In genomic region chr7:47007109-47007780, GRCm38 (mm10) we compare ENCODE assay signal across 8 mouse cellular contexts. TPM values are rescaled to one million over a fixed set of nuclear protein-coding genes. Genes with fewer than 3 reads are reported as not detected.
A peak's percentile ranks its signal among the peaks of the same experiment; 100 is the strongest.
DNase-seq lines count a peak whose midpoint lies in the region; ATAC-seq and TF ChIP-seq lines count a peak whose summit lies in the region.

No protein-coding gene starts in this region.

- ATAC-seq in erythroblast, adult 5-6 weeks (replicated peaks; ENCODE audit: low FRiP score, poor library complexity, severe bottlenecking), result peak; percentile 26
- no peak for ATAC-seq in limb, embryonic 11.5 days (ENCODE audit: insufficient number of reproducible peaks, low FRiP score, low TSS enrichment, low read depth)
- no peak for ATAC-seq in neural tube, embryonic 13.5 days (ENCODE audit: low read depth)

- in situ Hi-C loops in CH12.LX (cut with MboI; ENCODE audit: low pct_ligation_motif_present, low pct_unique_long_range_greater_than_20kb, low sequenced_read_pairs), result loop anchor here (5.0 kb wide), 1 partner anchor 45 kb away; no protein-coding TSS in a partner anchor

- dilution Hi-C loops in CH12.LX (cut with MboI; ENCODE audit: extremely low pct_ligation_motif_present, extremely low pct_unique_long_range_greater_than_20kb, low sequenced_read_pairs), result no loop called here

- 26% methylated on average over 21 of the region's 21 CpGs for WGBS in heart, embryonic 10.5 days
- WGBS in limb, embryonic 11.5 days, result 26% methylated on average over 21 of the region's 21 CpGs
- WGBS in neural tube, embryonic 13.5 days, result 24% methylated on average over 21 of the region's 21 CpGs

- TF ChIP-seq EP300 in CH12.LX (IDR thresholded peaks at IDR 0.05; ENCODE audit: low read length), result peak; percentile 93

- no peaks in the 10 kb centered on the region for H3K27me3 ChIP-seq in heart, embryonic 10.5 days (ENCODE audit: insufficient read depth, poor library complexity, severe bottlenecking)
- H3K27me3 ChIP-seq in CH12.LX (replicated peaks), result no peaks in the 10 kb centered on the region
- H3K27me3 ChIP-seq in limb, embryonic 11.5 days (ENCODE audit: control insufficient read depth, insufficient read depth, low read length), result no peaks in the 10 kb centered on the region
- H3K27me3 ChIP-seq in neural tube, embryonic 13.5 days, result no peaks in the 10 kb centered on the region

- H3K36me3 ChIP-seq in heart, embryonic 10.5 days, result no peaks in the 10 kb centered on the region
- H3K36me3 ChIP-seq in CH12.LX (replicated peaks in 1 of 2; ENCODE audit: control insufficient read depth in 1 of 2, insufficient read depth in 1 of 2, low read length in 1 of 2), result peaks cover 0 to 16% of the 10 kb centered on the region in 2 experiments
- no peaks in the 10 kb centered on the region for H3K36me3 ChIP-seq in limb, embryonic 11.5 days (ENCODE audit: control insufficient read depth, insufficient read depth, low read length)
- no peaks in the 10 kb centered on the region for H3K36me3 ChIP-seq in neural tube, embryonic 13.5 days

- peak overlapping the region; percentile 76 for H3K4me3 ChIP-seq in heart, embryonic 10.5 days
- H3K4me3 ChIP-seq in CH12.LX (replicated peaks in 1 of 3; ENCODE audit: low read depth in 2 of 3, low read length in 2 of 3, poor library complexity in 1 of 3), result peak overlapping the region; percentile 62 to 83 (median 76)
- peak overlapping the region; percentile 57 for H3K4me3 ChIP-seq in limb, embryonic 11.5 days (ENCODE audit: low read depth, low read length)
- peak overlapping the region; percentile 70 for H3K4me3 ChIP-seq in neural tube, embryonic 13.5 days

- peaks cover 28% of the 10 kb centered on the region for H3K4me1 ChIP-seq in heart, embryonic 10.5 days
- peaks cover 2 to 38% of the 10 kb centered on the region in 2 experiments; a peak in 3 of 4 replicates for H3K4me1 ChIP-seq in CH12.LX (ENCODE audit: control insufficient read depth in 1 of 2, insufficient read depth in 2 of 2)
- peaks cover 5% of the 10 kb centered on the region; the same call in 1 of the 2 replicates for H3K4me1 ChIP-seq in limb, embryonic 11.5 days (ENCODE audit: control insufficient read depth, insufficient read depth, low read length)
- H3K4me1 ChIP-seq in neural tube, embryonic 13.5 days (replicated peaks), result peaks cover 68% of the 10 kb centered on the region

- peak overlapping the region; percentile 94 for H3K27ac ChIP-seq in heart, embryonic 10.5 days
- peak overlapping the region; percentile 52; the same call in 1 of the 2 replicates for H3K27ac ChIP-seq in CH12.LX (ENCODE audit: insufficient read depth, low read depth)
- H3K27ac ChIP-seq in limb, embryonic 11.5 days (replicated peaks; ENCODE audit: low read depth, low read length), result no peak overlapping the region
- peak overlapping the region; percentile 83 for H3K27ac ChIP-seq in neural tube, embryonic 13.5 days (replicated peaks)

- TF ChIP-seq POLR2A in CH12.LX (IDR thresholded peaks at IDR 0.05; ENCODE audit: low read depth, low read length), result no peak

- TF ChIP-seq RAD21 in CH12.LX (IDR thresholded peaks at IDR 0.05; ENCODE audit: low read depth, low read length), result no peak; the same call in 1 of the 2 replicates

- no peak for TF ChIP-seq CTCF in CH12.LX (conservative IDR thresholded peaks at IDR 0.05 in 1 of 2, IDR thresholded peaks at IDR 0.05 in 1 of 2; ENCODE audit: low read depth in 2 of 2, low read length in 2 of 2)

- peak overlapping the region; percentile 71 for H3K9ac ChIP-seq in CH12.LX (ENCODE audit: insufficient read depth, low read depth)
- peak overlapping the region; percentile 49 for H3K9ac ChIP-seq in limb, embryonic 11.5 days (ENCODE audit: low read length)
- peak overlapping the region; percentile 74 for H3K9ac ChIP-seq in neural tube, embryonic 13.5 days

- no peaks in the 10 kb centered on the region for H3K9me3 ChIP-seq in heart, embryonic 10.5 days
- H3K9me3 ChIP-seq in CH12.LX (replicated peaks; ENCODE audit: low read length), result no peaks in the 10 kb centered on the region
- H3K9me3 ChIP-seq in limb, embryonic 11.5 days (ENCODE audit: control insufficient read depth, low read length), result no peaks in the 10 kb centered on the region
- H3K9me3 ChIP-seq in neural tube, embryonic 13.5 days, result no peaks in the 10 kb centered on the region

- no peak for DNase-seq in heart, embryonic 10.5 days (ENCODE audit: low spot score)
- DNase-seq in heart, adult 18-20 months, result no peak
- DNase-seq in CH12.LX (ENCODE audit: extremely low read depth), result peak; percentile 67
- DNase-seq in limb, embryonic 11.5 days (ENCODE audit: low spot score), result no peak
- DNase-seq in adrenal gland, postnatal 36 days, result no peak
- no peak for DNase-seq in layer of hippocampus, adult 11-12 months (ENCODE audit: low spot score)

- H3K4me2 ChIP-seq in CH12.LX (ENCODE audit: insufficient read depth, low read depth, poor library complexity, severe bottlenecking), result peak overlapping the region; percentile 93
- peak overlapping the region; percentile 73 for H3K4me2 ChIP-seq in limb, embryonic 11.5 days (ENCODE audit: low read depth, severe bottlenecking)
- H3K4me2 ChIP-seq in neural tube, embryonic 13.5 days, result peak overlapping the region; percentile 86

- H3K79me2 ChIP-seq in CH12.LX (replicated peaks; ENCODE audit: control insufficient read depth, extremely low read depth, insufficient read depth, poor library complexity, severe bottlenecking), result peaks cover 45% of the 10 kb centered on the region

TF ChIP-seq in CH12.LX, 34 proteins besides CTCF, POLR2A, EP300 and RAD21 (continues in another document):
- TF ChIP-seq MEF2A (IDR thresholded peaks at IDR 0.05; ENCODE audit: borderline replicate concordance, low read depth, low read length) (peak; percentile 35; the same call in 1 of the 2 replicates), POLR2AphosphoS2 (IDR thresholded peaks at IDR 0.05; ENCODE audit: low read depth, low read length) (no peak; the same call in 1 of the 2 replicates), MAFK (IDR thresholded peaks at IDR 0.05; ENCODE audit: insufficient replicate concordance, low read length) (peak; percentile 80), KAT2A (IDR thresholded peaks at IDR 0.05; ENCODE audit: insufficient replicate concordance, low read length) (no peak), CHD2 (IDR thresholded peaks at IDR 0.05; ENCODE audit: low read length) (no peak), MAX (IDR thresholded peaks at IDR 0.05; ENCODE audit: low read length) (0 out of 2 replicates have a peak, but pooled peaks have one; percentile 28), NRF1 (IDR thresholded peaks at IDR 0.05; ENCODE audit: low read depth, low read length) (no peak), MYC (IDR thresholded peaks at IDR 0.05; ENCODE audit: low read depth, low read length) (0 out of 2 replicates have a peak, but pooled peaks have one; percentile 34), MXI1 (IDR thresholded peaks at IDR 0.05; ENCODE audit: low read depth, low read length) (no peak; the same call in 1 of the 2 replicates)

RNA-seq across cellular contexts. Expression of gene Spty2d1, which starts 1.0 kb away (rescaled TPM):
- 14.4 and 15.6 TPM in 2 replicates for polyA plus RNA-seq in heart, embryonic 10.5 days (2016; fragmentation: Nextera tagmentation; extraction: Ambion mirVana)
- total RNA-seq in heart, adult 18-20 months (2021), result 1 to 10 TPM; 7.4 to 7.7 TPM
- total RNA-seq in CH12.LX (2012; rRNA removed) (10.5 and 14.3 TPM in 2 replicates), CH12.LX (2014; rRNA removed) (22.9 and 24.6 TPM in 2 replicates)
- 29.9 and 32.6 TPM in 2 replicates for polyA plus RNA-seq in CH12.LX (2012; ENCODE audit: insufficient read length, low read depth)
- total RNA-seq in erythroblast, adult 5-6 weeks (2015; ENCODE audit: low replicate concordance), result 11.9 and 17.3 TPM in 2 replicates
- total RNA-seq in erythroblast, adult 5-6 weeks (2017; ENCODE audit: low replicate concordance), result 13.6 and 20.6 TPM in 2 replicates
- 12.2 and 14.0 TPM in 2 replicates for polyA plus RNA-seq in limb, embryonic 11.5 days (2014; fragmentation: Nextera tagmentation; extraction: Ambion mirVana)
- 8.3 and 9.6 TPM in 2 replicates for polyA plus RNA-seq in neural tube, embryonic 13.5 days (2015; fragmentation: Nextera tagmentation; extraction: Ambion mirVana)
- total RNA-seq in adrenal gland, postnatal 36 days (2021), result 10 to 100 TPM; 20.4 to 34.9 TPM

RNA-seq across cellular contexts. Expression of gene Gm9999, which starts 23.9 kb away (rescaled TPM):
- not detected in 2 replicates for polyA plus RNA-seq in heart, embryonic 10.5 days (2016; fragmentation: Nextera tagmentation; extraction: Ambion mirVana)
- not detected for total RNA-seq in heart, adult 18-20 months (2021)
- not detected in 2 replicates for total RNA-seq in CH12.LX (2012; rRNA removed)
- total RNA-seq in CH12.LX (2014; rRNA removed), result not detected in 2 replicates
- polyA plus RNA-seq in CH12.LX (2012; ENCODE audit: insufficient read length, low read depth), result not detected in 2 replicates
- not detected in 2 replicates for total RNA-seq in erythroblast, adult 5-6 weeks (2015; ENCODE audit: low replicate concordance)
- total RNA-seq in erythroblast, adult 5-6 weeks (2017; ENCODE audit: low replicate concordance), result not detected in 2 replicates
- polyA plus RNA-seq in limb, embryonic 11.5 days (2014; fragmentation: Nextera tagmentation; extraction: Ambion mirVana), result not detected in 2 replicates
- not detected in 2 replicates for polyA plus RNA-seq in neural tube, embryonic 13.5 days (2015; fragmentation: Nextera tagmentation; extraction: Ambion mirVana)
- not detected for total RNA-seq in adrenal gland, postnatal 36 days (2021)

RNA-seq across cellular contexts. Expression of gene Tmem86a, which starts 43.2 kb away (rescaled TPM):
- polyA plus RNA-seq in heart, embryonic 10.5 days (2016; fragmentation: Nextera tagmentation; extraction: Ambion mirVana), result 14.8 and 19.9 TPM in 2 replicates
- 10 to 100 TPM; 19.7 to 20.8 TPM for total RNA-seq in heart, adult 18-20 months (2021)
- total RNA-seq in CH12.LX (2012; rRNA removed) (0.29 and 0.30 TPM in 2 replicates), CH12.LX (2014; rRNA removed) (0.61 and 0.82 TPM in 2 replicates)
- 1.5 and 2.0 TPM in 2 replicates for polyA plus RNA-seq in CH12.LX (2012; ENCODE audit: insufficient read length, low read depth)
- 3.3 and 10.0 TPM in 2 replicates for total RNA-seq in erythroblast, adult 5-6 weeks (2015; ENCODE audit: low replicate concordance)
- 2.9 and 3.5 TPM in 2 replicates for total RNA-seq in erythroblast, adult 5-6 weeks (2017; ENCODE audit: low replicate concordance)
- 8.2 and 9.8 TPM in 2 replicates for polyA plus RNA-seq in limb, embryonic 11.5 days (2014; fragmentation: Nextera tagmentation; extraction: Ambion mirVana)
- 23.3 and 25.8 TPM in 2 replicates for polyA plus RNA-seq in neural tube, embryonic 13.5 days (2015; fragmentation: Nextera tagmentation; extraction: Ambion mirVana)
- 10 to 100 TPM; 21.8 to 38.1 TPM for total RNA-seq in adrenal gland, postnatal 36 days (2021)

RNA-seq across cellular contexts. Expression of gene Uevld, which starts 48.9 kb away (rescaled TPM):
- polyA plus RNA-seq in heart, embryonic 10.5 days (2016; fragmentation: Nextera tagmentation; extraction: Ambion mirVana), result 8.3 and 9.0 TPM in 2 replicates
- total RNA-seq in heart, adult 18-20 months (2021), result 10 to 100 TPM; 11.1 to 13.5 TPM
- 2.6 and 2.9 TPM in 2 replicates for total RNA-seq in CH12.LX (2012; rRNA removed)
- 4.6 and 5.2 TPM in 2 replicates for total RNA-seq in CH12.LX (2014; rRNA removed)
- polyA plus RNA-seq in CH12.LX (2012; ENCODE audit: insufficient read length, low read depth), result 5.5 and 6.6 TPM in 2 replicates
- 6.5 and 16.7 TPM in 2 replicates for total RNA-seq in erythroblast, adult 5-6 weeks (2015; ENCODE audit: low replicate concordance)
- total RNA-seq in erythroblast, adult 5-6 weeks (2017; ENCODE audit: low replicate concordance), result 3.9 and 5.9 TPM in 2 replicates
- polyA plus RNA-seq in limb, embryonic 11.5 days (2014; fragmentation: Nextera tagmentation; extraction: Ambion mirVana), result 14.3 and 15.2 TPM in 2 replicates
- polyA plus RNA-seq in neural tube, embryonic 13.5 days (2015; fragmentation: Nextera tagmentation; extraction: Ambion mirVana), result 5.5 and 7.4 TPM in 2 replicates
- 10 to 100 TPM; 16.8 to 21.9 TPM for total RNA-seq in adrenal gland, postnatal 36 days (2021)
